Mouse (Mus musculus): ENCODE measurements around the gene Asb13.

Asb13 gene

DNA sequence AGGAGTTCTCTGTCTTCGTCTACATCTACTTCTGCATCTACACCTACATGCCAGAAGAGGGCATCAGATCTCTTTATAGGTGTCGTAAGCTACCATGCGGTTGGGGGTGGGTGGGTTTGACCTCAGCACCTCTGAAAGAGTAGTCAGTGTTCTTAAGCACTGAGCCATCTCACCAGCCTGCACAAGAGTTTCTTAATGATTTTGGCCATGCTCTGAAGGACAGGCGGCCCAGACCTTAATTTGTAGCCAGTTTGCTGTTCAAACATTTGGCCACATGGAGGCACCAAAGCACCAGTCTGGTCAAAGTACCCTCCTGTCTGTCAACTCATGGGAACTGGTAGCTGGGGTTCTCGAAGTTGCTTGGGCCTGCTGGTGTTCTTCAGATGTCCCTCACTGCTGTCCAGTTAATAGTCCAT lies 31.5 kb downstream of the Asb13 start:
- peak; percentile 89 for DNase-seq (ENCODE audit: low spot score)

- DNase-seq (ENCODE audit: low spot score): peak; percentile 13
These were observed 33.5 kb downstream of the Asb13 start for GRCm38 (mm10) chr13:3667288-3667873.

DNA sequence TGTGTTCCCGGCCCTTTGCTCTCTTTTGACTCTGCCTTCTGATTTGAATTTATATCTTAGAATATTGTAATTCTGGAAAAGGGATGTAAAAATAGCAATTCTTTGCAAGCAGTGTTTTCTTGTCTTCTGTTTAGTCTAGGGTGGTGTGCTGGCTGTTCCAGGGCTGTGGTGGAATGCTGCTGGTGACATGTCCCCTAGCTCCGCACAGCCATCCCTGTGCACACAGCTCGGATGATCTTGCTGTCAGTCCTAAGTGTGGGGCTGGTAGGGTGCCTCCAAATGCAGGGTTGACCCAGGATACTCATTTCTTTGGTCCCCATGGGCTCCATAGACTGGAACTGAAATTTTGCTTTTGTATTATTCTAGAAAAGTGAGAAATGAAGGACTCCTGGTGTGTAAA lies 34.2 kb downstream of the Asb13 start:
- DNase-seq (ENCODE audit: low spot score): no peak

DNA sequence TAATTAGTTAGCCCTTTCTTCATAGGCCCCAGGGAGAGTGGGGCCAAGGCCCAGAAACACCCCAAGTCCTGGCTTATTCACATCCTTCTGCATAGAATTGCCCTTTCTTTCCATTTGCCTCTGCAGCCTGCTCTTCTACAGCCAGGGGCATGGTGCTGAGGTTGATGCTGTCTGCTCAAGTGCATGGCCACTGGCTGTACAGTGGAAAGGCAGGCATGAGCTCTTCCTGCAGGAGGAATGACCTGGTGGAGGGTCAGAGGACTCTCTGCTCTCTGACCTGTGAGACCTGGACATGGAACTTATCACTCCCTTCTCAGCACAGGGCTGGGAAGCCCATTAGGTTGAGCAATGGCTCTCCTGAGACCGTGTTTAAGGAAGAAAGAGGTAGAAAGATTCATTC lies 35.8 kb downstream of the Asb13 start:
- DNase-seq (ENCODE audit: low spot score): no peak

- DNase-seq (ENCODE audit: low spot score): peak; percentile 61
These were observed 36.2 kb downstream of the Asb13 start for GRCm38 (mm10) chr13:3670039-3670438.

DNA sequence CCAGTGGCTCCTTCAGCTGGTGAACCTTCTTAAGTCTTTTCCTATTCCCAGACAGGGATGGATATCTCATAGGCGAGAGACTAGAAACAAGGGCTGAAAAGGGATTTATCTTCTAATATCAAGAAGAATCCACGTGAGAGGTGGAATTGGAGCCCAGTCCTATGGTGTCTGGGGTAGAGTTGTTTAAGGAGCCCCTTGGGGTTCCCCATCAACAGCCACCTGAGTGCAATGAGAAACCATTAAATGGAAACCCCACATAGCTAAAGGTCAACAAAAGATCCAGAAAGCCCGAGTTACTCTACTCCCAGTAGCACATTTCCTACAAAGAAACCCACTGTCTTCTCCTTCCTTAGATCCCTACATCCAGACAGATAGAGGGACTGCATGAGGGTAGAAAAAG lies 39.3 kb downstream of the Asb13 start:
- no peak for DNase-seq (ENCODE audit: low spot score)

DNA sequence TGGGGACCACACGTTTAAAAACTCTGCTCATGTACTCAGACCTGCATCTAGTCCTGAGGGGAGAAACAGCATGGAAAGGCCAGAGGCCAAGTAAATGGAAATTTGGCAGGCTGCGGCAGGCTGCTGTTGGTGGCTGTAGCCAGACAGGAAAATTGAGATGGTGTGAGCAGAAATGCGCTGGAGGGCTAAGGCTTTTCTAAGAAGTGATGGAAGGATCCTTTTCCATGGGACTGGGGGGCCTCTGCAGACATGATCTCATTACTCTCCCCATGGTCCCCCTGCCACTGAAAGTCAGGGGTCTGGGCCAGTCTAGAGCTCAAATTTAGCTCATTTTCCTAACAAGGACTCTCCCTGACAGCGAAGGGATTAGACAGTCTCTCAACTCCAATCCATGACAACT lies 39.8 kb downstream of the Asb13 start:
- no peak for DNase-seq (ENCODE audit: low spot score)

- DNase-seq (ENCODE audit: low spot score): no peak
These were observed 42.0 kb downstream of the Asb13 start for GRCm38 (mm10) chr13:3675855-3676254.

DNA sequence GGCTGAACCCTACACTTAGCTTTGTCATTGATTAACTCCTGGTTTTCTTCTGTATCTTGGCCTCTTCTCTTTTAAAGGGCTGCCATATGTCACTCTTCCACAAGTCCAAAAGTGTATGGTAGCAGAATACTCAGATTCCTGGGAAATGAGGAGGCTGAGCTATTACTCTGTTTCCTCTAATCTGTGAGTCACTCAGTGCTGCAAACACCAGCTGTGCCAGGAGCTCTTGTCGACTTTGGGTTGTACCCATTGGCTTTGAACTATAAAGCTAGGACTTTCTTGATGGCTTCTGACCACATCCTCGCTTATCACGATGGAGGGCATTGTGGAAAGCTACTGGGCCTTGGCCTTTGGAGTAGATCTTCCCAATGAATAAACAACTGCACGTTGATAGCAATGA lies 45.3 kb downstream of the Asb13 start:
- no peak for DNase-seq (ENCODE audit: low spot score)

DNA sequence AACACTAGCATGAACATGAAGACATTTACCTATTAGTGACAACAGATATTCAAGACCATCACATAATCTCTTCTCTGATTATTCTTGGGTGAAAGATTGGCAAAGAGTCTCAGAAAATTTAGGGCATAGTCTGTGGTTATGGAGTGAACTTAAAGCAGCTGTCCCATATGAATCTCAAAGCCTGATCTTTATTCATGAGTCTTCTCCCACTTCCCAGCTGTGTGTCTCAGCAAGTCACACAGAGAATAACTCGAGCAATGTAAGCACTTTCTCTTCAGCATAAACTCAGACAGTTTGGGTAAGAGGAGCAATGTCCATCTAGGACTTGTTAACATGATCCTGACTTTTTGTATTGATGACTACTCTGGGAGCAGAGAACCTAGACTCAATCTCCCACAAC lies 52.5 kb downstream of the Asb13 start:
- no peak for DNase-seq (ENCODE audit: low spot score)

DNA sequence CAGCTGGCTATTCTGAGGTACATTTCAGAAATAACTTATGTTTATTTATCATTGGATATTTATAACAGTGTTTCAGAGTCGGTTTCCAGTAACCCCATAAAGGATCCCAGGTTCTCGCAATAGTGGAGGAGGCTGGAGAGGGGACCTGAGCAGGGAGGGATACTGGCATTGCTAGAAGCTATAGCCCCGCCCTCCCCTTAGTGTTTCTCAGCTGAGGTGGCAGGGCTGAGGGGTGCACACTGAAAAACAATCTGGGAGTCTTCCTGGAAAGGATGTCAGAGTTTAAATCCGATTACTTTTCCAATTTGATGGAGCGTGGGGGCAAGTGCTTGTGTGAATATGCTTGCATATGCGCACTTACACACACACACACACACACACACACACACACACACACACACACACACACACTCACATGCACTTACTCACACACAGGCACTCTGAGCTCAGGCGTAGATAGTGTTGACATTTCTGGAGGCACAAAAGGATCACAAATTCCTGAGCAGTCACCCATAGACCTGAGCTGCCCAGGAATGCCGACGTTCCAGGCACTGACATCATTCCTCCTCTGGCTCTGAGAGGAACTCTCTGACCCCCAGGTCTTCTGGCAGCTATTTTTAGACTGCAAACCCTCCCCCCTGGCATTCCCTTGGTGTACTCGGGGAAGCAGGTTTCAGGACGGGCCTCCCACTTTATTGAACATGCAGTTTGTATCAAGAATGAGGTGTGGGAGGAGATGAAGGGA lies 60.9 kb downstream of the Asb13 start:
- DNase-seq (ENCODE audit: low spot score): peak; percentile 83

GRCm38 (mm10) chr13:3696977-3697735 lies 63.3 kb downstream of the Asb13 start:
- no peak for DNase-seq (ENCODE audit: low spot score)

DNA sequence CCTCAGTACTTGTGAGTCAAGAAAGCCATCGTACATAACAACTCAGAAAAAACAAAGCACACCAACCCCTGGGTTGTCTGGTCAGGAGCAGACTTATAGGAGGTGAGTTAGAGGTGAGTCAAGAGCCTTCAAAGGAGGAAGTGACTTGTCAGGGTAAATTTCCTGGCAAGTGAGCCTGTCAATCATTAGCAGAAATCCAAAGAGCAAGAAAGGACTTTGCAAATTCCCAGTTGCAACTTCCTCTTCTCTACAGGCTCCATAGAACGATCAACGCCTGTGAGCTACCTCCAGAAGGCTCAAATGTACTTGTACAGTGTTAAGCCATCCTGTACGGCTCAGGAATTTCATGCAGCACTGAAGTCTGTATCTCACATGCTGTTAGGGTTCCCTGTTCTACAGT lies 66.9 kb downstream of the Asb13 start:
- DNase-seq (ENCODE audit: low spot score): no peak

All from embryo, embryonic 10.5 days (tissue).